Mouse (Mus musculus) activated CD4-positive, CD25-positive, alpha-beta regulatory T cell, adult 4 months (primary cell): ENCODE measurements around the gene Tln2. TPM values are rescaled to one million over a fixed set of nuclear protein-coding genes. Genes with fewer than 3 reads are reported as not detected.

Source experiments
- ATAC-seq: one replicate; pipeline ENCODE4 v1.8.0; 2017
- polyA plus RNA-seq, 2 experiments: library from polyadenylated mRNA; unstranded; fragments of 100-300 nt; shearing (Covaris generic); gene quantifications; one replicate each; pipeline ENCODE4 v1.2.1; 2017

The Tln2 gene
- polyA plus RNA-seq, 2 experiments from 2014 or later: 0.34 to 0.48 TPM

DNA sequence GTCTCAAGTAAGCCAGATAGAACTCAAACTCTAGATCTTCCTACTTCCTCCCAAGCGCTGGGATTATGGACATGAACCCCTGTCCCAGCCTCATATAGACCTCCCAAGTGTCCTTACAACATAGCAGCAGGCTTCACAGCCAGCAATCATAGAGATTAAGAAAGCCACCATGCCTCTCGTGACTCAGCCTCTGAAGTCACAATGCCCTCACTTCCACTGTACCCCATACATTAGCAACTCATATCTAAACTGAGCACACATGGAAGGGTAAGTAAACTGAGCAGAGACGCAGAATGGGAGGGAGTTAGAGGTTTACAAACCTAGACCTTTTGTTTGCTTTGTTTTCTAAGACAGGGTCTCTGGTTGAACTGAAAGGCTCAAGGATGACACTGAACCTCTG, 13.7 kb downstream of the Tln2 start:
- ATAC-seq: no peak

DNA sequence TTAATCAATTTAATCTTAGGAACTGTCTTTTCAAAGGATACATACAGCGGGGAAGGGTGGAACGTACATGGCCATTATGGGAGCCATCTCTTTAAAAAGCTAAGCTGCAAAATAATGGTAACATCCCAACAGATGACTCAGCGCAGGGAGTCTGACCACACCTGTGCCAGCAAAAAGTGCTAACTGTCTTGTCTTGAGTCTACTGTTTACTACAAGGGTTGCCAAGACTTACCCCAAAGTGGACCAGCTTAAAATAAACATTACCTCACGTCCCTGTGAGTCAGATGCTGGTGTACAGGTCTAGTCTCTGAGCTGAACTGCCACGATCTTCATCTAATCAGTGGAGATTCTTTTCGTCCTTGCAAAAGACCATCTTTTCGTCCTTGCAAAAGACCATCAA, 14.7 kb downstream of the Tln2 start:
- no peak for ATAC-seq

DNA sequence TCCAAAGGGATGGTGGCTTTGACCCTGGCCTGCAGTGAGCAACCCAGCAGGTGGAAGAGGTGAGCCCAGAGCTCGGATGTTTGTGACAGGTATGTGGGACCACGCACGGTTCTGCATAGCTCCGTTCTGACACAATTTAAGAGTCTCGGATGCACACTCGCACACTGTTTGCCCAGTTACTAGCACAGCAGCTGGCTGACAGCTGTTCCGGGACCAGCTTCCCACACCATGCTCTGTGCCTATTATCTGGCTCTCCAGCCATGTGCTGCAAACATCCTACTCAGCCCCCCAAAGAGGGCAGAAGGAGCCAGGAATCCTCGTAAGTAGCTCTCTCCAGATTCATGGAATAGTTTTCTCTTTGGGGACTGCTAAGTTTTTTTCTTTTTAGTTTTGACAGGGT, 17.6 kb downstream of the Tln2 start:
- ATAC-seq: no peak

DNA sequence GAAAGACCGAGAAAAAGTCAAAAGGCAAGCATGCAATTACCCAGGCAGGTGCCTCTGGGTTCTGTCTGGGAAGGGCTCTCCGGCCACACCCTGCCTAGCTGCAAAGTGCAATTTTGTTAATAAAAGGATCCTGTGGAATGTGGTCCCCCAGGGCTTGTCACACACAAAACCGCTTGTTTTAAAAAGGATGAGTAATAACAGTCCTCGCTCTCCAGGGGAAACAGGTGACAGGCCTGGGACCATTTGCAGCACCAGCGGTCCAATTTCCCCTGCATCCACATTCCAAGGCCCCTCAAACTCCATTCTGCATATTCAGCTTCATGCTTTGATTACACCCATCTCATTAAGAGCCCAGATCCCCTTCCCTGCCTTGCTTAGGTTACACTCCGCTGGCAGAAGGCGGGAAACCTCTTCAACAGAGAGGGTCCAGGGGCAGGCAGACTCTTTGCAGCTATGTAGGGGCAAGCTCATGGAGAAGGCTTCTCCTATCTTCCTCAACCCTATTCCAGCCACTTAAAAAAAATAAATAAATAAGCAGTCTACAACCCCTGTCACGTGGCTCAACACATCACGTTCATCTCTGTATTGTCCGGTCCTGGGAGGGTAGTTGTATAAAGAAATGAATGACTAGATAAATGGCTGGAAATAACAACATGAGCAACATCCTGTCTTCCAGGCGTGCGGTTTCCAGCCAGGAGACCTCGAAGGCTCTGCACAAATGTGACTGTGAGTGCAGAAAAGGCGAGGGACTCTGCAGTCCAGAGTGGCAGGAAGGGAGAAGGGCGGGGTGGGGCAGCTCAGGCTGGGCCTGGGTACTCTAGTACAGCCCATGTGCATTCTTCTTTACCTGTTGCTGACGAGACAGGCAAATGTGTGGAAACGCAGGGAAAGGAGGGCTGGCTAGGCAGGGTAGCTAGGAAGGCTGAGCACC, 19.5 kb downstream of the Tln2 start:
- no peak for ATAC-seq

DNA sequence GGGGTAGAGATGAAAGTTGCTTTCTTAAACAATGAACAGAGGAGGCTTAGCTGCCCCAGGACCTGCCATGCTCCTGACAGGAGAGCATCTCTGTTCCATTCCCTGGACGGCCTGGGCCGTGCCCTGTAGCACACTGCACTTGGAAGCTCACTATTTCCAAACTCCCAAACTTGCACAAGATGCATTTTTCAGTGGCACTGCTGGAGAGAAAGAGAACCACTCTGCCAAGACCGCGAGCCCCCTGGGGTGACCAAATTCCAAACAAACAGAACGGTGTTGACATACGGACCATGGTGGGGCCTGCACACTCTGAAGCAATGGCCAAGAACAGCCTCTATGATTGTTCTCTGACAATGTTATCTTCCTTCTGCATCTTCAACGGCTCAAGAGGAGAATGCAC, 25.1 kb downstream of the Tln2 start:
- ATAC-seq: no peak

DNA sequence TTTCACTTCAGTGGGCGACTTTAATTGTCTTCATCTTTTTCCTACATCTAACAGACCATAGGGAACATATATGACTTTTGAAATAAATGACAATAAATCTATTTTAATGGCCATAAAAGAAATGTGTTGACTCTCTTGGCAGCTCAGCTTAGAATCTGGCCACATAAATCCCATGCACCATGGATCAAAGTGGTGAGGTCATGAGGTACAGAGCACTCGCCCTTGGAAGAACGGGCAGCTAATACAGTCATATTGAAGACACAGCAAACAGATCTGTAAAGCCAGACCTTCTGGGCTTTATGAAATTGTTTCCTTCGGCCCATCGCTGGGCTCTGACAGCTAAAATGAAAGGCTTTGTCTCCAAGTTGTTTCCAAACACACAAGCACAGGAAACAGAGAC, 26.2 kb downstream of the Tln2 start:
- ATAC-seq: no peak

DNA sequence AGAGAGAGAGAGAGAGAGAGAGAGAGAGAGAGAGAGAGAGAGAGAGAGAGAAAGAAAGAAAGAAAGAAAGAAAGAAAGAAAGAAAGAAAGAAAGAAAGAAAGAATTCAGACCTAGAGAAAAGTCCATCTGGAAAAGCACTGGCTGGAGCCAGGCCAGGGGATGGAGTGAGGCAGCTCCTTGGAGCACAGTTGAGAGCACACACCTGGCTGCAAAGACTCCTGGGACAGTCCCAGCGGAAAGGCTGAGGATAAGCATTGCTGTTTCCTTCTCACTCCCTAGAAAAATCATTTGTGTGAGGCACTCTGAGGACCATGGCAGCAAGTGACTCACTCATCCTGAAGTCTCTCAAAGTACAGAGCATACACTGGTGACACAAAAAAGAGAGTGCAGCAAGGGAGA, 26.9 kb downstream of the Tln2 start:
- ATAC-seq: no peak

DNA sequence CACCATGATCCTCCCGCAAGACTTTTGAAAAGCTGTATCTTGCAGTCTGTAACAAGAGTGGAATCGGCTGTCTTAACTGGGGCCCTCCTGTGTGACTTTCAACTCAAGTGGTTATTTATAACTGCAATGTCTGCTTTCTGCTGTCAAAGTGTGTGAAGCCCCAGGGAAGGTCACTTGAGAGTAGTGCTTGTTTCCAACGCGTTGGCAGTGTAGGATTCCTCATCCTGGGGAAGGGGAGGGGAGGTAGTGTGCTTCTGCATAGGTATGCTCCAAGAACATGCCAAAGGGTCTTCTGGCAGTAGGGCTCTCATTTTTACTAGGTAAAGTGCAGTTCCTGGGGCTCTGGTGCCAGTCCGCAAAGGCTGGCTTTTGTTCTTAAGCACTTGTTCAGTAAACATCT, 29.9 kb downstream of the Tln2 start:
- ATAC-seq: no peak

DNA sequence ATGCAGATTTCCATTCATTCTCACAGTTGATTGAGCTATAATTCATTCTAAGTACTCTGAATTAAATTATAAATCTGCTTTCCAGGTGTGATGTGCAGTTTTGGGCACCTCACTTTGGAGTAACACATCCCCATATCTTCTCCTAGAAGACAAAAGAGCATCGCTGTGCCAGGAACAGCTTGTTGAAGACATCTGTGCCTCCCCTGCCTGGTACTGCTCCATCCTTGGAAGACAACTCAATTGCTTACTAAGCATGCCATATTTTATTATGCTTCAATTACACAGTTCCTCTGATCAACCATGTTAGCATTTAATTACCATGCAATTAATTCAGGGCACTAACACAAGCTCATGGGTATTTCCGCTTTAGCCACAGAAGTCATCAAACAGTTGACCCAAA, 31.8 kb downstream of the Tln2 start:
- no peak for ATAC-seq

DNA sequence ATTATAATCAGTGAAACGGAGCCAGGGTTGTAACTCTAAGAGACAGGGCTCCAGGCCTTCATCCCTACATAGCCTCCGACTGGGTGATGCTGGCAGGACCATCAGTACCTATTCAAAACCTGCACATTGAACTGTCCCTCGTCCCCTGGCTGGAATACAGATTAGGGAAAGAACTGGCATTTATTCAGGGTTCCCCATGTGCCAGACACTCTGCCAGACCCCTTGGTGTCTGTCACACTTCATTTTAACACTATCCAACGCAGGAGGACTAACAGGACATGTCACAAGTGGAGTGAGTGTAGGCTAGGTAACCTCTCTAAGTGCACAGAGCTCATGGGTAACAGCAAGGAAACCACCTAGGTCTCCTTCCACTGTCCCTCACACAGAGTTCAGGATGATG, 37.8 kb downstream of the Tln2 start:
- ATAC-seq: no peak

DNA sequence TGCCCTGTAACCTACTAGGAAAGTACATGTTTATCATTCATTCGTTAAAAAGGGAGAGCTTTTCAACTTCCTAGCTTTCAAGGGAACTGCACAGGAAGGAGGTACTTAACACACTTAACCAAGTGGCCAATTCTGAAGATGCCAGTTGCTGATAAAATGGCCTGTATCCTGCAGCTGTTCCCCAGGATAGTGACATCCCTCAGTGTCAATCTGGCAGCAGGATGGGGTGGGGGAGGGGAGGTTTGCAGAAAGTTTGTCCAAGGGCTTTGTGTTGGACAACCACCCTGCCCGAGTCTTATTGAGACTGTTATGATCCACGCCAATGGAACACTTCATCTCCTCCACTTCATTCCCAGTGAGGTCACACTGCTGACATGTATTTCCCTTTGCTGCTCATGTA, 50.0 kb downstream of the Tln2 start:
- no peak for ATAC-seq

DNA sequence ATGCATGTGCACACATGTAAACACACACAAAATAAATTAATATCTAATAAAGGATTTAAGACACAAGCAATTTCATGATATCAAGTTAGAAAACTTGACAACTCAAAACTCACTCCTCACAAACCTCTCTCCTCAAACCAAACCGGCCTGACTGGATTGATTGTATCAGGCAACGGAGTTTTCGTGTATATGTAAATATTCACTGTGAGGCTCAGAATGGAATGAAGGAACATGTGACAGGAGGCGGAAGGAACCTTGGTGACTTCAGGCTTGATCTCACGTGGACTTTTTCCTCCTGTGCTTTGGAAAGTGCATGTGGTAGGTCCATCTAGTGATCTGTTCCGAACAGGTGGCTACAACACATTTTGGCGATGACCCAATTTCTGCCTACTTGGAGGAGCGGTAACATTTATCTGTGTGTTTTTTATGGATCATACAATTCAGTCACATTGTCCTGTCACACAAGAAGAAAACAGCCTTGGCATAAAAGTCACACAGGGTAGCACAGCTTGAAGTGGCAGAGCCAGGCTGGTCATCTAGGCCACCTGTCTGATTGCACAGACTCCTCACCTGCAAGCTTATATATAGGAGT, 54.7 kb downstream of the Tln2 start:
- ATAC-seq: no peak

DNA sequence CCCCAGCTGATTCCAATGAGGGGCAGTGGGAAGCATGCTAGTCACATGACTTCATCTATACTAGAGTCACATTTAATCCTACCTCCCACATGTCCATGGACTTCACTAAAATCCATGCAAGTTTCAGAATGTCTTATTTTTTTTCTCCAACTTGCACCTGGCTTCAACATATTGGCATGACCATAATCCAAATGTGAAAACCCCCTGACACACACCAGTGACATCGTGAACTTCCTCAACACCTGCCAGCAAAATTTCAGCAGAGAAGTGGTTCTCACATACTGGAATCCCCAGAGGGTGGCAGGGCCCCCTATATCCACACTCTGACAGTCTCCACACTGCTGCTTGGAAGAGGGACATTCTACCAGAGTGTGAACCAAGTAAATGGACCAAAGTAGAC, 57.7 kb downstream of the Tln2 start:
- ATAC-seq: no peak

DNA sequence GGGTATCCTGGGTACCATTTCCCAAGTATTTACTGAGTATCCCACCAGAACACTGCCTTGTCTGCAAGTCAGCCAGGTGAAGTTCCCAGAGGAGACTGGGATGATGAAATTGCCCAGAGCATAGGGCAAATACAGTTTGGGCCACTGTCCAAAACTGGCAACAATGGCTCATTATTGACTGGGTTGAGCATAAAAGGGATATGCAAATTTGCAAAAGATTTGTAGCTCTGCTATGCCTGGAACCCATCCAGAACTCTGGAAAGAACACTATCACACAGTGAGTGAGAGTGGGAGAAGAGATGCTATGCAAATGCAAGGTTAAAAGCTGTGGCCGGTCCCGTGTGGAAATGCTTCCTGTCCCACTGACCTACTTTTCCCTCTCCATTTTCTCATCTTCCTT, 63.1 kb downstream of the Tln2 start:
- ATAC-seq: no peak

DNA sequence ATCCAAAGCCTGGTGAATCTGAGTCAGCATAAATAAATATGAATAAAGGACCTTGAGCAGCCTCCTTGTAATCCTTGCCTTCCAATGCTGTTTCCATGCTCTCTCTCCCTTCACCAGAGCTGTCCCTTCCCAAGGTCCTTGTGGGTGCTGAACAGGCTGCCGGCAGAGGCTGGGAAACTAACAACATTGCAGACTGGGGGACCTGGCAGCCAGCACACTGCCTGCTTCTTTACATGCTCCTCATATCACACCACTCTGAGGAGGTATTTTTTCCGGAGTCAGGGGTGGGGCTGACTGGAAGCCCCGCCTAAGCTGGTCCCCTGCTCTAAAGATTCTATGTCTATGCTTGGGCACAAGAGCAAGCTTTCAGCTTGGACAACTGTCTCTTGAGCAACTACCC, 64.2 kb downstream of the Tln2 start:
- ATAC-seq: no peak

DNA sequence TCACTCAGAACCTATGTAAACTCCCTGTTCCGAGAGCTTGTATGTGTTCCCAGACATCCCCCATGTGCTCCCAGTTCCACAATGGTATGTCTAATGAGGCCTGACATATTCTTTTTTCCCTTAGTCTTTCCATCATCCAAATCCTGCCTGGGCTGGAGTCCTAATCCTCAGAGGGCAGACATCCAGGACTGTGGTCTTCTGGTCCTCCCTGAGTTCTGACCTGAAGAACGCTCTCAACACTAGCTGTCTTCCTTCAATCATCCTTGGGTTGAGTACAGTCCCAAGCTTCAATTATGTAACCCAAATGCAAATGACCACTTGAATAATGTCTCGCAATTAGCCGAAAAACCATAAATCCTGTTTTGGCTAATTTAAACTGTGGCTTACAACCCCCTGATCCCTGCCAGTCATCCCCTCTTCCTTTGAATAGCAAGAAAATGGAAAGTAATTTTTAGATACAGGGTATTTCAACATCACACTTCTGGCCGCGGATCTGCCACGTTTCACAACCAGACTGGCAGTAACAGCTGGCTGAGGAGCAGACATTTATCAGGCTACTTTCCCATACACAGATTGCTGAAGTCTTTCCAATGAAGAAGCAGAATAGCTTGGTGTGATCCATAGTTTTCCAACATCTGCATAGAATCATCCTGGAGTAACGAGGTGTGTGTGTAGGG, 65.5 kb downstream of the Tln2 start:
- ATAC-seq: no peak

DNA sequence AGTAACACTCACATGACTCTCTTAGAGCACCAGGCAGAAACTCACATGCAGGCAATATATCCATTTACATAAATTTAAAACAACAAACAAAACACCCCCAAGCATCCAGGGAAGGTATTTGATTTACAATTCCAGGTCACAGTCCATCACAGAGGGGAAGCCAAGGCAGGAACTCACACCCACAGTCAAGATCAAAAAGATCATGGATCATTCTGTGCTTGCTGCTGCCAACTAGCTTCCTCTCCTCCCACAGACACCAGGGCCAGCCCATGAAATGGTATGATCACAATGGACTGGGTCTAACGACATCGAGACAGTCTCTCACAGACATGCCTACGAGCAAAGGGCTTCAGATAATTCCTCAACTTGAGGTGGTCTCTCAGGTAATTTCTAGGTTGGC, 70.1 kb downstream of the Tln2 start:
- ATAC-seq: no peak

DNA sequence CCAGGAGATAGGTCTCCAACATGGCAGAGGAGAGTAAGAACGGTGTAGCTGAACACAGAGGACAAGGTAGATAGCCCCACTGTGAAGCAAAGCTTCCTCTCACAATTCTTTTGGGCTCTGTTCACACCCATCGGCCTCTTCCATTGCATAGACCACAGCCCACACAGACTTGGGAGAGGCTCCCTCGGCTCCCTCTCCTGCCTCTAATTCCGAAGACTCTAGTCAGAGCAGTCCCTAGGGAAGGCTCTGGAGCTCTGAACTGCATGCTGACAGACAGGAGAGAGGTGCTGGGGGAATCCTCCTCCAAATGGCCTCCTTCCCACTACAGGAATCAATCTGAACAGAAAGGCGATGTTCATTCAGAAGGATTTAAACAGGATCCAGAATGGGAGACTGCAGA, 72.9 kb downstream of the Tln2 start:
- ATAC-seq: no peak

DNA sequence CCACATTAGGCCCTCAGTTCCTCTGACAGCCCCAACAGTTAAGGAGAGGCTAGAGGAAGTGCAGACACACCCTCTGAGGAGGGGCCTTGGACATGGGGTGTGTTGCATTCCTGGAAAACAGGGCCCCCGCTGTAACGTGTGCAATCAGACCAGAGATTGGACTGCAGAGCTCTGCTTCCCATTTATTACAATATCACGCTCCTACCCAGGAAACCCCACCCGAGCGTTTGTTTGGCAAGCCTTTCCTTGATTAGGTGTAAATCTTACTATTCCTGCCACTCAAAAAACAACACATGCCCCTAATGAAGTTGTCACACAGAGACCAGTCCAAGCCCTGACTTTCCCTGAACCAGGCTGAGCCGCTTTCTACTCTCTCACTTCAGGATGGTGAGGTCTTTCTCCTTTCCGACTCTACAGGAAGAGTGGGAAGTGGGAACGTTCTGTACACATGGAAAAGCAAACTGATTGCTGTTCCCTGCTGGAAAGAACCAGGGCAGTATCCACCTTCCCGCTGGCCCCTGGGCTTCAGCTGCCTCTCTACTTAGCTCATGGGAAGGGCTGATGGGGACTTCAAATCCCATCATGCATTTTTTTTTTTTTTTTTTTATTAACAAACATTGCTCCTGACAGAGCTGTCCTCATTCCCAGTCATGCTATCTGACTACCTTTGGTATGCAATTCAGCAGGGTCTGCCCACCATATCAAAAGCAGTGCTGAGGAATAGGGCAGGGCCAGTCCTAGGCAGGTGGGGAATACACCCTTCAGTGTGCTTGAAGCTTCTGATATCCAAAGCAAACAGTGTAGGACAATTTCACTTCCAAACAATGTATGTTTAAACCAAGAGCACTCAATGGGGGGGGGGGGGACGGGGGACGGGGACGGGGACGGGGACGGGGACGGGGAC, 74.1 kb downstream of the Tln2 start:
- ATAC-seq: no peak

DNA sequence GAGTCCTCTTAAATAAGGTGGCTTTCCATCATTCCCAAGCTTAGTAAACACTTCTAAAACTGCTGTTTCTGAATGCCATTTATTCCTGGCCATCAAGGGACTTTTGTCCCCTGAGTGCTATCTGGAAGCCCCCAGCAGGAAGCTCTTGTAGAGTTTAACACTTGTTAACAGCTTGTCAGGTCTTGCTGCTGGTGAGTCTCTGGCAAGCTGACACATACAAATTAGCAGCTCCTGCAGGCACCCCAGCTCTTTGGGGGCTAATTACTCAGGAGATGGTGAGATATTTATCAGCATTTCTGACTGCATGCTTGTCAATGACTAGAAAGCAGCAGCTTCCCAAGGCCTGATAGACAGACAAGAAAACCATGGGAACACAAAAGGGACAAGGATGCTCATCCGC, 77.2 kb downstream of the Tln2 start:
- ATAC-seq: no peak

DNA sequence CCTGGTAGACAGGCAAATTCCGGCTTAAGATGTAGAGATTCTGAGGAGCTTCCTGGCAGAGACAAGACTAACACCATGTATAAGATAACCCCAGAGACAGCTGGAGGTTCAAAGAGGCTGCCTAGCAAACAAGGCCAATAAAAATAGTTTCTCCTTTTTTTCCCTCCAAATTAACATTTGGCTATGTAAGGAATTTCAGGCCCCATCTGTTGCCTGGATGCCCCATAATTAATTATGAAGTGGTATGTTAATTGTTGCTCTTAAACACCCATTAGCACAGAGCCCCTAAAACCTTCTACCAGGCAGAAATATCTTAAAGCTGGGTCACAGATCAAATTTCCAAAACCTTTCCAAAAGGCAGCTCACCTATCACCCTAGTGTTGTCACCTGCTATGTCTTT, 77.7 kb downstream of the Tln2 start:
- no peak for ATAC-seq

DNA sequence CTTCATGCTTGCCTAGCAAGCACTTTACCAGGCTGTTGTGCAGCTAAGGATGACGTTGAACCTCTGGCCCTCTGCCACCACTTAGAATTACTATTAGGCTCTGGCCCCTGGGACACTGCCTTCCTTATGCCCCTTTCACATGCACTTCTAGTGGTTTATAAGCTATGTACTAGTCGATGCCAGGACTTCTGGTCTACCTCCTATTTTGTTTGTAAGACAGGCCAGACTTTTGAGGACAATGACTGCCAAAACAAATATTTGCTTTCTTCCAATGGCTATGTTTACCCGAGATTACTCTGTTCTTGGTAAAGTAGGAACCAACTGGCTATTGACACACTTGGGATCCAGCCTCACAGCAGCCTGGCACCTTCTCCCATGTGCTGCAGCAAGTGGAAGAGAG, 82.1 kb downstream of the Tln2 start:
- ATAC-seq: no peak

DNA sequence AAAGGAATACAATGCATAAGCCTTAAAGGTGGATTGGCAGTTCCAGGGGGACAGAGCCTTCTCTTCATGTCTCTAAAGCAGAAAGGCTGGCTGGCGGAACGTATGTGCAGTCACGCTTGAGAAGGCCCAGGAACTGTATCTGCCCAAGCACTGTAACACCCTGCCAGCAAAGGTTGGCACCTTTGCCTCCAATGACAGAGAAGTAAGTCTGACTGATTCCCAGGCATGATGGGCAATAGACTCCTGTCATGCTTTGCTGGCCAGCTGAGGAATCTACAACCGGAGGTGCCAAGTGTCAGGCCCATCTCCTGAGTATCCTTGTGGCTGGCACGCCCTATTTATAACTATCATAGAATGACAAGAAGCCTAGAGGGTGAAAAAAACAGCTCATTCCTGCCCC, 83.3 kb downstream of the Tln2 start:
- ATAC-seq: no peak
